Mouse (Mus musculus) ES-Bruce4 (cell line): ENCODE data around the gene Vstm4.

Experiments used
- CTCF ChIP-seq: IDR thresholded peaks from one replicate; pipeline ENCODE4 v1.8.1; 2011; ENCODE audit warnings: low read depth, low read length
- EP300 ChIP-seq: IDR thresholded peaks from 2 replicates; pipeline ENCODE4 v1.6.1; 2011; ENCODE audit warnings: low read depth, low read length; ENCODE audit not compliant: insufficient read depth
- POLR2A ChIP-seq: IDR thresholded peaks from one replicate; pipeline ENCODE4 v1.8.1; 2011; ENCODE audit warnings: low read length; ENCODE audit not compliant: insufficient read depth

GRCm38 (mm10) chr14:32956486-32956885, 99.9 kb downstream of the Vstm4 start:
- TF ChIP-seq CTCF (no peak), POLR2A (no peak), EP300 (no peak)
